Mouse (Mus musculus): ENCODE data around the gene Vpreb1.

The Vpreb1 gene

GRCm38 (mm10) chr16:16870617-16871331 is at the start of gene Vpreb1, which contains the start of gene Top3b:
Gene Vpreb1 (minus strand): TSS chr16:16870843.
Gene Top3b (plus strand): TSS chr16:16870736.
- peak; percentile 70 to 85 for DNase-seq (ENCODE audit: low spot score in 2 of 2)

- no peak for DNase-seq (ENCODE audit: low spot score in 2 of 2)
These were observed 47.9 kb upstream of the Vpreb1 start for GRCm38 (mm10) chr16:16918441-16919117.

DNA sequence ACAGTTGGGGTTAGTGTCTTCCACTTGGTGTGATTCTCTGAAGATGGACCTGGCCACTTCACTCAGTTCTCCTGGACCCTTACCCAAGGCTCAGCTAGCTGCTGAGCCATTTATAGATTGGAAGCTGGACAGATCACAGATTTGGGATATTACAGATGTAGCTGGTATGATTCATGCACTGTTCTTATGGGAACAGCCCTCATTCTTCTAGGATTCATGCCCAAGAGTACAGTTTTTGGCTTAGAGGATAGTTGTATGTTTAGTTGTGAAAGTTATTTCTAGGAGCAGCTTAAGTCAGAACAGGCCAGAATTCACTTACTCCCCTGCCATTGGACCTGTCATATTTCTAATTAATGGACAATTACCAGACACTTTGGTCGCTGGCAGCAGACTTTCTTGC is 42.8 kb upstream of the Vpreb1 start:
- DNase-seq (ENCODE audit: low spot score in 2 of 2) = no peak

- peak; percentile 73 to 85 for DNase-seq (ENCODE audit: low spot score in 2 of 2)
These were observed 41.3 kb upstream of the Vpreb1 start for GRCm38 (mm10) chr16:16911641-16912597.

GRCm38 (mm10) chr16:16907799-16908198 is 37.2 kb upstream of the Vpreb1 start:
- DNase-seq (ENCODE audit: low spot score in 2 of 2) = no peak

- DNase-seq (ENCODE audit: low spot score in 2 of 2) = no peak
These were observed 32.5 kb upstream of the Vpreb1 start for GRCm38 (mm10) chr16:16903188-16903587.

DNA sequence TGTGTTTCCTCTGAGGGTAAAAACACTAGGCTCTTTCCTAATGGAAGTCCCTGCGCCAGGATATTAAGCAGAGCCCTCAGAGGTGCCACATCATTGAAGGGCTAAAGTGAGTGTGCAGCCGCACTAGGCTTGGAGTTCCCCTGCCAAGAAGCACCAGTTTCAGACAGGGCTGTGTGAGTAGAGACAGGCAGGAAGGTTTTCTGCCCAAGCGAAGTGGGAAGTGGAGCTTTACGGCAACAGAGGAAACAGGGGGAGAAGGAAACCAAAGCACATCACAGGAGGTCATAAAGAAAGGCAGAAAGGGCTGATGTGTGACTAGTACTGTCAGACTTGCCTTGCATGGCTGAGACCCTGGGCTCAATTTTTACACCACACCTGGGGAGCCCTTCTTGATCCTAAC is 31.7 kb upstream of the Vpreb1 start:
- no peak for DNase-seq (ENCODE audit: low spot score in 2 of 2)

DNA sequence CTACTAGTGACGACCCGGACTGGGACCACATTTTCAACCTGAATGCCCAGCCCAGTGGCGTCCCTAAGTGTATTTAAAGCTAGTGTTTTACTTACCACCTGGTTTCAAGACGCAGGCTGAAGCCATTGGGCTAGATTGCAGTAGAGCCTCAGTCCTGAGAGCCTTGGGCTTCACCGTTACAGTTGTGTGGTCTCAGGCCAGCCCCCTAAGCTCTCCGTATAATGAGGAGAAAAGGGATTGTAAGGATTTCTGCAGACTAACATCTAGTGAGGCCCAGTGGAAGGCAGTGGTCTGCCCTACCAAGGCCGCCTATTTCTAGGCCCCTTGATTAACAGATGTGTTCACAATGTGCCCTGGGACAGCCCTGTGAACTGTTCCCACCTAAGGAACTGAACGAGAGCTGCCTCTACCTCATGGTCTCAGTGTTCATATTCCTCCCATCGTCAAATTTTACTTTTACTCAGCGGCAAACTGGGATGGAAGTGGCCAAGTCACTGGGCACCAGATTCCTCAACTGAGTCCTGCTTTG is 26.5 kb upstream of the Vpreb1 start:
- no peak for DNase-seq (ENCODE audit: low spot score in 2 of 2)

GRCm38 (mm10) chr16:16896382-16897055 is 25.9 kb upstream of the Vpreb1 start, which contains the start of gene Ppm1f:
Gene Ppm1f (plus strand): TSS chr16:16896469.
- peak; percentile 92 to 94 for DNase-seq (ENCODE audit: low spot score in 2 of 2)

GRCm38 (mm10) chr16:16896015-16896381 is 25.4 kb upstream of the Vpreb1 start:
- no peak for DNase-seq (ENCODE audit: low spot score in 2 of 2)

DNA sequence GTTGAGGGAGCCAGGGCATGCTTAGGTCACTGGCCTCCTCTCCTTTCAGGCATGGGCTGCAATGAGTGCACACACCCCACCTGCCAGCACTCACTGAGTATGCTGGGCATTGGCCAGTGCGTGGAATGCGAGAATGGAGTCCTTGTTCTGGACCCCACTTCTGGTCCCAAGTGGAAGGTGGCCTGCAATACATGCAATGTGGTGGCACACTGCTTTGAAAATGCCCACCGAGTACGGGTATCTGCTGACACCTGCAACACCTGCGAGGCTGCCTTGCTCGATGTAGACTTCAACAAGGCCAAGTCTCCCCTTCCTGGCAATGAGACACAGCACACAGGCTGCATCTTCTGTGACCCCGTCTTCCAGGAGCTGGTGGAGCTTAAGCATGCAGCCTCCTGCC is 21.7 kb upstream of the Vpreb1 start:
- DNase-seq (ENCODE audit: low spot score in 2 of 2) = no peak

GRCm38 (mm10) chr16:16888341-16888740 is 17.7 kb upstream of the Vpreb1 start:
- no peak for DNase-seq (ENCODE audit: low spot score in 2 of 2)

GRCm38 (mm10) chr16:16879025-16879424 is 8.4 kb upstream of the Vpreb1 start:
- no peak for DNase-seq (ENCODE audit: low spot score in 2 of 2)

GRCm38 (mm10) chr16:16870241-16870616 is 414 bp downstream of the Vpreb1 start:
- no peak for DNase-seq (ENCODE audit: low spot score in 2 of 2)

DNA sequence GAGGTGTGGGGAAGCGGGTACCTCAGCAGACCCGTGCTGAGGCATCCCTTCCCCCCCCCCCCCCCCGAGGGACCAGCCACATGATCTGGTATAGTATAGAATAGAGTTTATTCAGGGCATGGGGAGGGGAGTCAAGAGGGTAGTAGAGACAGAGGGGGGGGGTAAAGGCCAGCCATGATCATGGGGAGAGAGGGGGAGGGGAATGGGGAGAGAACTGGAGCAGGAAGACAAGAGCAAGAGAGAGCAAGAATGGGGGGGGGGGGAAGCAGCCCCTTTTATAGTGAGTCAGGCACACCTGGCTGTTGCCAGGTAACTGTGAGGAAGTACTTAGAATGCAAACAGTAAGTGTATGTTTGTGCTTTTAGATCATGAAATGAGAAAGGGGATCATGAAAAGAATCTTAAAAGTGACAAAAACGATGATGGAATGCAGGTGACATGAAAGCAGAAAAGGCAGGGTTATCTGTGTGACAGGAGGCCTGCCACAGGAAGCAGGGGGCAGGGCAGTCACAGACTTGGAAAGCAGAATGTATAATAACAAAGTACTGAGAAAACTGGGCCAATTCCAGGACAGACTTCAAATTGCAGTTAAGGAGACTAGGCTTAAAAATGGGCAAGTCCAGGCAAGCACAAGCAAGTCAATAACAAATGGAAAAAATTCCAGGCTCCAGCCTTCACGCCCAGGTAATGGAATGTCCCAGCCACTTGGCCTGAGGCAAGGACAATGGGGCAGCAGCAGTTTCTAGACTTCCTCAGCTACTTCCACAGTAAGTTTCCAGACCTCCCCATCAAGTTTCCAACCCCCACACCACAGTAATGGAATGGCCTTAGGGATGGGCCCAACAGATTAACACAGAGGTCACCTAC is 4.7 kb downstream of the Vpreb1 start:
- no peak for DNase-seq (ENCODE audit: low spot score in 2 of 2)

GRCm38 (mm10) chr16:16865217-16865616 is 5.4 kb downstream of the Vpreb1 start:
- DNase-seq (ENCODE audit: low spot score in 2 of 2) = no peak

DNA sequence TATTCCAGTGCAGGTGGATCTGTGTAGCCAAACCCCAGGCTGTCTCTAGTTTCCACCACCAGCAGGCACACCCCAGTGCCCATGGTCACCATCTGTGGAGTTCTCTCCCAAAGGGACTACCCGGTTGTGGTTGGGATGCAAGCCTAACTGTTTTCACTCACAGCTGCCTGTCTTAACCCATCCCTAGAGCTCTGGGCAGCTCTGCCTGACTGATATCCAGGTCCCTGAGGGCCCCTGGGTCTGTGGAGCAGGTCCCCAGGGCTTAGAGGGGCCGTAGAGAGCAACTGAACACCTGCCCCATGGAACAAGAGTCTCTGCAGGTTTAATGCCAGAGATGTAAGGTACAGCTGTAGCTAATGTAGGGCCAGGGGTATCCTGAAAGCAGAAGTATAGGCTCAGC is 6.7 kb downstream of the Vpreb1 start, which contains the start of gene Igll1:
TSS of gene Igll1 (minus strand) at position 8 of the 400 bp plus-strand sequence.
- DNase-seq (ENCODE audit: low spot score in 2 of 2) = no peak

- no peak for DNase-seq (ENCODE audit: low spot score in 2 of 2)
These were observed 8.4 kb downstream of the Vpreb1 start for GRCm38 (mm10) chr16:16862288-16862687.

- DNase-seq (ENCODE audit: low spot score in 2 of 2) = no peak
These were observed 13.7 kb downstream of the Vpreb1 start for GRCm38 (mm10) chr16:16856731-16857476.

Data from urinary bladder, adult 18-20 months (tissue).